Mouse (Mus musculus): Measurements from ENCODE around the gene Arl5c.

The Arl5c gene

DNA sequence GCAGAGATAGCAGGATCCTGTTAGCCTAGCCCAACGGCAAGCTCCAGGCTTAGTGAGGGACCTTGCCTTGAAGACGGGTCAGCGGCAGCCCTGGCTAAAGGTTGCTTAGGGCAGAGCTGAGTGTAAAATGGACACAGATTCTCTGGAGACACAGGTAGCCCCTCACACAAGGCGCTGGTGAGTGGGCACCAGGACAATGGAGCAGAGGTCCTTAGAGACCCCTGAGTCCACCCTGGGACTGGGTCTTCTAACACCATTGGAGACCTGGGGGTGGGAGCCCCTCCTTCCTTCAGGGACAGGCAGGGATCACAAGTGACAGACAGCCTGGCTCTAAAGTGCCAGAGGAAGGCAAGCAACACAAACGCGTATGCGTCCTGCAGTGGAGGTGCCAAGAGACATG lies 25.2 kb downstream of the Arl5c start:
- no peak for TF ChIP-seq GATA4 (IDR thresholded peaks at IDR 0.05; ENCODE audit: insufficient replicate concordance, low read length)

DNA sequence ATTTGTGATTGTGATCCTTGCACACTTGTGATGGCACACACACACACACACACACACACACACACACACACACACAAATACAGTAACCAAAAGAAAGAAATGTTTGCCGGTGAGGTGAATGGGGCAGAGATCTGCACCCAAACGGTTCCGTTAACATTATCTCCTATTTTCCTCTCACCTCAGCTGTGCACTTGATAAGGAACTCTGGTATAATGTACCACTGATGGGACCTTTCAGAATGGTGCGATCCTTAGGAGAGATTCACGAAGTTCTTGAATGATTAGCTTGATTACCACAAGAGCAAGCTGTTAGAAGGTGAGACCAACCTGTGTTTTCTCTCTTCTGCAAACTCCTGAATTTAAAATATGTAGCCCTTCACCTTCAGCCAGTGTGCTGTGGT lies 27.6 kb downstream of the Arl5c start:
- TF ChIP-seq GATA4 (IDR thresholded peaks at IDR 0.05; ENCODE audit: insufficient replicate concordance, low read length) = no peak

DNA sequence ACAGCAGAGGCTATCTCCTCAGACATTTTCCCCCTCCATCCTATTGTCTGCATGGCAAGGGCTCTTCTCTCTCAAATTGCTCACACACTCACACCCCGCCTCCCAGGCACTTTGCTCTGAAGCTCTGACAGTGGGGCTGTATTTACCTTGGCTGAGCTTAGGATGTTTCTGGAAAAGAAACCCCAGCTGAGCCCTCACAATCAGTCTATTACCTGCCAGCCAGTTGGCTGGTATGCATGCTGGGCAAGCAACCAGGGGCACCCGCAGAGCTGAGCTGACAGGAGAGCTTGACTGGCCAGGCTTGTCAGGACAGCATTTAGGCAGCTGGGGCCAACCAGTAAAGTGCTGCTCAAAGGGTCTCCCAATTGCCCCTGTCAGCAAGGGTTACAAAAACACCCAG lies 28.9 kb downstream of the Arl5c start:
- no peak for TF ChIP-seq GATA4 (IDR thresholded peaks at IDR 0.05; ENCODE audit: insufficient replicate concordance, low read length)

DNA sequence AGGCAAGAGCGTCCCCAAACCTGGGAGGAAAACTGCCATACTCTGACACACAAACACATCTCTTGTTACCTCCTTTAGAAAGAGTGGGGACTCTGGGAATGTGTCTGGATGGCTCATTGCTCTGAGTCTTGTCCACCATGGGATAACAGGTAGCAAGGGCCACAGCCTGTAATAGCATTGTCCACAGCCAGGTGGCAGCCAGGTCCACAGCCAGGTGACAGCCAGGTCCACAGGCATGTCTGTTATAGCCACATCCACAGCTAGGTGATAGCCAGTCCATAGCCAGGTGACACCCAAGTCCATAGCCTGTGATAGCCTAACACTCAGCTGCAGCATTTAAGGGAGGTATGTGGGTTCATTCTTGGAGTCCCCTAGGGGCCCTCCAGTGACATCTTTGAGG lies 35.1 kb downstream of the Arl5c start:
- no peak for TF ChIP-seq GATA4 (IDR thresholded peaks at IDR 0.05; ENCODE audit: insufficient replicate concordance, low read length)

DNA sequence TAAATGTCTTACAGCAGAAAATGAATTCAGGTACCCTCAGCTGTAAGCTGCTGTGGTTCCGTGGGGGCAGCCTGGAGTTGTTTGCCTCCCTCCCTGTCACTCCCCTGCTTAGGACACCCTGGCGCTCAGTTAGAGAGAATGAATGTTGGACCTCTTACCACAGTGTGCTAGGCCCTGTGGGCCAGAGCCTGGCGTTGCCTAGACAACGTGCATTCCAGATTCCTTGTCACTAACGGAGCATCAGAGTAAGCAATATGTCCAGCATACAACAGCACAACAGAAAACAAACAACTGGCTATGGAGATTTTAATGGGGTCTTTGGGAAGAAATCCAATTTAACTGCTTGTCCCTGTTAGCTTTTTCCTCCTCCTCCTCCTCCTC lies 36.7 kb downstream of the Arl5c start:
- no peak for TF ChIP-seq GATA4 (IDR thresholded peaks at IDR 0.05; ENCODE audit: insufficient replicate concordance, low read length)

DNA sequence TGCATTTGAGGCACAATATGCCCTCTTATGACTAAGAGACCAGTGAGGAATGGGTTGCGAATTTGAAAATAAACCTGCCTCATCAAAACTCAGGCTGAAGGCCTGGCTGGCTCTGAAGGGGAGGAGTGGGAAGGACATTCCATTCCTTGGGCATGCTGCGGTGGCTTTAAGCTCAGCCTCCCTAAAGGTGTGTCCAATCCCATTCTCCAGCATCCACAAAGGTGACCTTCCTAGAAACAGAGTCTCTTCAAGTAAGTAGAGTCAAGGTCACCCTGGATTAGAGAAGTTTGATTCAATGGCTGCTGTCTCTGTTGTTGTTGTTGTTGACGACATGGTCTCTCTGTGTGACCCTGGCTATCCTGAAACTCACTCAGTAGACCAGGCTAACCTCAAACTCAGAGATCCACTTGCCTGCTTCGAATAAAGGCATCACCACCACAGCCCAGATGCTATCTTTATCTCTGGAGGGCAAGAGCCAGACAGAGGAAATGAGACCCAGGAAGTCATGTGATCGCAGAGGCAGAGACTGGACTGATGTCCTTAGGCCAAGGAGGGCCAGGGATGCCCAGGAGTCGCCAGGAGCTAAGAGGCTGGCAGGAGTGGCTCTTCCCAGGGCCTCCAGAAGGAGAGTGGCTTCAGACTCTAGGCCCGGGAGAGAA lies 37.2 kb downstream of the Arl5c start:
- TF ChIP-seq GATA4 (IDR thresholded peaks at IDR 0.05; ENCODE audit: insufficient replicate concordance, low read length) = no peak

DNA sequence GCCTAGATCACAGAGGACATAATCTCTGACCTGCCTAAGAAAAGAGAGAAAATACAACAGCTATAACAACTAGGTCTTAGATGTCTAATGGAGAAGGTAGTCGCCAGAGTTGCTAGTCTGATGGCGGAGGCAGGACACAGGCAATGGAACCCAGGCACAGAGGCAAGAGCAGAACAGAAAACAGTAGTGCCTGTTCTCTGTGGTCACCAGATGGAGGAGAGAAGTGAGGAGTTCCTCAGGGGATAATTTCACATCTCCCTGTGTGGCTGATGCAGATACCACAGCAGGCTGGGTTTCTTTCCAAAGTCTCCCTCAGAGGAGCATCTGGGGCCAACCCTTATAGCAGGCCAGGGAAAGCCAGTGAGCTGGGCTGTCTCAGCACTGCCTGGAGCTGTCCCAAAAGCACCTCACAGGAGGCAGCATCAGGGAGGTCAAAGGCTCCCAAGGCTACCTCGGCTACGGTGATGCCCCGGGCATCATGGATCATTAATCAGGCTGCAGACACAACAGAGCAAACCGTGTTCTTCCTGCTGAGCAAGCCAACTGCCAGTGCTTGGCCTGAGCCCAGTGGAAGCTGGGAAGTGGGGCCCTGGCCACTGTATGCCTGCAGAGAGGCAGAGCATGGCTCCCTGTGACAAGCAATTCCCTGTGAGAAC lies 38.9 kb downstream of the Arl5c start:
- no peak for TF ChIP-seq GATA4 (IDR thresholded peaks at IDR 0.05; ENCODE audit: insufficient replicate concordance, low read length)

DNA sequence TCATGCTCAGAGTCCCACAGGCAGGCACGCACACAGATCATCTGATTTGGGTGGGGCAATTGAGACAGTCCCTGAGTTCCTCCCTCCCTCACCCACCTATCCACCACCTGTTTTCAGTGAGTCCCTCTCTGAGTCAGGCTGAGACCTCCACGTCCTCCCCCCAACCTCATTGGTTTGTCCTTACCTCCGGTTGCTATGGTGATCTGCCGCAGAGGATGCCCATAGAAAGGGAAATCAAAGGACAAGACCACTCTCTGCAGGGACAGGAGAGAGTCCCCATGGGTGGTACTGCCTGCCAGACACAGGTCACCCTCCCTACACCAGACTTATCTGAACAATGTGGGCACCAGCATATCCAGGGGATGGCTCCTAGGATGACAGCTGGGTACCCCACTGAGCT lies 40.1 kb downstream of the Arl5c start:
- TF ChIP-seq GATA4 (IDR thresholded peaks at IDR 0.05; ENCODE audit: insufficient replicate concordance, low read length) = no peak

DNA sequence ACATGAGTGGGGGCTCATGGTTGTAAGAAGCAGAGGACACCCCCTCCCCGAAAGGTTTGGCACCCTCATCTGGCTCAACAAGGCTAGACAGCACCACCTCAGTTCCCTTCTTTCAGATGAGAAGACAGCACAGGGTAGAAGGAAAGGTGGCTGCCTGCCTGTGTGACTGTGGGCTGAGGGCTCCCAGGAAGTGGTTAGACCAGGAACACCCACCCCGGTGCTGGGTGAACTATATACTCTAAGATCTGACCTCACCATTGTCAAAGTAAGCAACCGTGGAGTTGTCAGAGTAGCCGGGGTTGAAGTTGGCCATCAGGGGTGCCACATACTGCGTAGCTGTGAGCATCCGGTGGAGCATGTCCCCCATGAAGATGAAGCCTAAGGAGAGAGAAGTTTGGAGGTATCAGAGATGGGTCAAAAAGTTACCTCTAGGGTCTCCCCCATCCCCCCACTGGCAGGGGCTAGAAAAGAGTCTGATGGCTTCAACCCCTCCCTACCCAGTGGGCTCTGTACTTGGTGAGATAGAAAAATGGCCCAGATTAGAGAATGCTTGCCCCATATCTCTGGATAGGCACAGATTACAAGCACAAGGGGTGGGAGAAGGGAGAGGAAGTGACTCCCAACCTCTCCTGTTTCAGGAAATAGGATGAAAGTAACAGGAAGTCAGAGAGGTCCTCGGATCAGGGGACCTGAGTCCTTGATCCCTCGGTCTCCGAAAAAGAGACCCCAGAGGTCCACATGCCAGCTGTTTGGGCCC lies 40.7 kb downstream of the Arl5c start:
- no peak for TF ChIP-seq GATA4 (IDR thresholded peaks at IDR 0.05; ENCODE audit: insufficient replicate concordance, low read length)

DNA sequence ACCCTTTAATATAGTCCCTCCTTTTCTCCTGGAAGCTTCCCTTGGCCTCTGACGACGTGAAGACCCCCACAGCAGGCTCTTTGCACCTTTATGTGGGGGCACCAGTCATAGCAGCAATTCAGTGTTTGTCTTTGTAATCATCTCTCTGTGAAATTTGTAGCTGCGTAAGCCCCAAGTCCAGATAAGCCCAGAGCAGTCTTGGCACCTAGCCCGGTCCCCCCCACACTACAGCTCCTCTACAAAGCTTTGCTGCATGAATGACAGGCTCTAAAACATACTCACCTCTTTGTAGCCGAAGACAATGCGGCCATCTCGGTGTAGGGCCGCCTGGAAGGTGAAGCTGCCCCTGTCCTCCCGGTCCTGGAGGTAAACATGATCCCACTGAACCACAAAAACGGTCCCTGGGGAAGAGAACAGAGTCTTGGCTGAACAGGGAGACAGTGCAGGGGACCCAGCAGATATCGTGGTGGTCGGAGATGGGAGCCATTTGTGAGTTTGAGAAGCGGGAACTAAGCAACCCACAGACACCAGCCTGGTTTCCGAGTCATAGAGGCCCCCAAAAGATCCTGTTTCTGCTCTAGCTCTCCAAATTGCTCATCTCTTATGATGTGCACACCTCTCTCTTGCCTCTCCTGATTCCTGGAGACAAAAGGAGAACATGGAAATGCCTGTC lies 41.4 kb downstream of the Arl5c start:
- TF ChIP-seq GATA4 (IDR thresholded peaks at IDR 0.05; ENCODE audit: insufficient replicate concordance, low read length) = no peak

DNA sequence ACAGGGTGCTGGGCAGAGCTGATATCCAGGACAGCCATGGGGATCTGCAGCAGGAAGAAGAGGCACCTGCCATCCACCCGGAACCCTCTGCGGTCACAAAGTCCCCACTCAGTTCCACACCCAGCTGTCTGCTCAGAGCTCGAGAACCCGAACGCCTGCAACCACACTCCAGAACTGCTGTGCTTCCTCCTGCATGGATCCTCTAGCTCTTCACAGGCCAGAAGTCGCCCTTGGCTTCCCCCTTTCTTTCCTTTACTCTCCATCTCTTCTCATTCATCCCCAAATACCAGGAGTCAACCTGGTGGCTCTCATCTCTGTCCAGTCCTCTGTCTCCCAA lies 42.1 kb downstream of the Arl5c start:
- TF ChIP-seq GATA4 (IDR thresholded peaks at IDR 0.05; ENCODE audit: insufficient replicate concordance, low read length) = no peak

DNA sequence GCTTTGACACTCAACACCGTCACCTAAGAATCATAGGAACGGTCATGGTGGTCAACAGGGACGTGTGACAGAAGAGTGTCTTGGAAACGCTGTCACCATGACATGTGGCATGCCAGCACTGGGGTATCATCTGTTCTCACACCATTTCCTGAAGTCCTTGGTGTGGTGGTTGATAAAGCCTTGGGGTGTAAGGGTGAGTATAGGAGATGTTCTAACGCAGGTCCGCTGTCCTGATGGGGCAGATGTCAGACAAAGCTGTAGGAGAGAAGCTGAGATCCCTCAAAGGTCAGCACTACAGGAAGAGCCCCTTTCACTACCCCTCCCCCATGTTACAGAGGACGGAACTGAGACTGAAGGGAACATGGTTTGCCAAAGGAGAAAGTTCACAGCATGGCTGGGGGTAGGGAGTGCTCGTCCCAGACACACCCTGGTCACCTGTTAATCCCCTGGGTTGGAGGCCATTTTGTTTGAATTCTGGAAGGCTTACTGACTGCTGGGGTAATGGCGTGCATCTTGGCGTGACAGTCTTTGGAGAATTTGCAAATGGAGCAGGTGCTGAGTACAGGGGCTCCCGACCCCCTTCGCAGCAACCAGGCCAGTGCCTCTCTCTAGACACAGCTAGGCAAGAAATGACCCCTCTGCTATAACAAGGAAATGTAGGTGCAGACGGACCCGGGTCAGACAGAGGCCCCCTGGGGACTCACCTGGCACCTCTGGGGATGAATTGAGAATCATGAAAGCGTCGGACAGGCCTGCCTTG lies 42.6 kb downstream of the Arl5c start:
- no peak for TF ChIP-seq GATA4 (IDR thresholded peaks at IDR 0.05; ENCODE audit: insufficient replicate concordance, low read length)

DNA sequence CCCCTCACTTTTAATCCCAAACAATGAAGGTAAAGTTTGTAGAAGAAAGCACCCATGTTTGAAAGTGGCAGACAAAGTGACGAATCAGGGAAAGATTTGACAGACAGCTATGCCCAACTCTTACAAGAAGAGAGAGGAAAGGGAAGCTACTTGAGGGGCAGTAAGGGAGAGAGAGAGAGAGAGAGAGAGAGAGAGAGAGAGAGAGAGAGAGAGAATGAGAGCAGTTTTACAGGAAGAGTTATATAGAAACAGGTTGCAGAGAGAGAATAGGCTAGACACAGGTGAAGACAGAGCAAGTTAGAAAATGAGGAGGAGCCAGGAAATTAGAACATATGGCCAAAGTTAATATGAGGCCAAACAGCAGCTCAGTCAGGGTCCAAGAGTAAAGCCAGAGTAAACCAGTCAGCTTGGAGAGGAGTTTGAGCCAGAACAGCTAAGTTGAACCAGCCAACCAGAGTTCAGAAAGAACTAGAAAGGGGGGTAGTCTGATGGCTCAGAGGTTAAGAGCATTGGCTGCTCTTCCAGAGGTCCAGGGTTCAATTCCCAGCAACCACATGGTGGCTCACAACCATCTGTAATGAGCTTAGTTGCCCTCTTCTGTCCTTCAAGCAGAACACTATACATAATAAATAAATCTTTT lies 43.5 kb downstream of the Arl5c start:
- TF ChIP-seq GATA4 (IDR thresholded peaks at IDR 0.05; ENCODE audit: insufficient replicate concordance, low read length) = no peak

DNA sequence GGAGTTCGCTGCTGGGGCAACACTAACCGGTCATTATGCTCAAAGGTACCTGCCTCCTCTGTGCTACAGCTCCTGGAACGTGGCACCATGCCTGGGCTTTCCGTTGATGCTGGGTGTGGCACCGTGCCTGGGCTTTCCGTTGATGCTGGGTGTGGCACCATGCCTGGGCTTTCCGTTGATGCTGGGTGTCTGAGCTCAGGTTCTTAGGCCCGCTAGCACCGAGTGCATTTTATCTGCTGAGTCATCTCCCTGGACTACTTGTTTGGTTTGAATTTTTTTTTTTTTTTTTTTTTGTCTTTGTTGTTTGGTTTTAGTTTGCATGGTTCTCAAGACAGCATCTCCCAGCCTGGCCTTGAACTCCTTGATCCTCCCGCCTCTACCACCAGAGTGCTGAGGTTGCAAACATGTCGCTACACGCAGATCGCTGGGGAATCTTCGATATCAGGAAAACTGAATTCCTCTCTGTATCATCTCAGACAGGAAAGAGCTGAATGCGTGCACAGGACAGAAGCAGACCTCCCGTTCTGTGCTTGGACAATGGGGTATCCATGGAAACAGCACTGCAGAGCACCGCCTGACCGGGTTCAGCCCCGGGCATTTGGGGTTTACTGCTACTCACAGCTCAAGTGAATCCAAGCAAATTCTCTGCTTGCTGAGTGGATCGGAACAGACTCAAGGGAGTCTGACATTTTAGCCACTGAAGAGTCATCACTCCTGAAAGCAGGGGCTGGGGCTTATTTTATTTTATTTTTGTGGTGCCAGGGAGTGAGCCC lies 46.1 kb downstream of the Arl5c start:
- TF ChIP-seq GATA4 (IDR thresholded peaks at IDR 0.05; ENCODE audit: insufficient replicate concordance, low read length) = no peak

All from liver, adult (tissue).